9 mouse cellular contexts compared by ENCODE assay signal in the genomic region with DNA sequence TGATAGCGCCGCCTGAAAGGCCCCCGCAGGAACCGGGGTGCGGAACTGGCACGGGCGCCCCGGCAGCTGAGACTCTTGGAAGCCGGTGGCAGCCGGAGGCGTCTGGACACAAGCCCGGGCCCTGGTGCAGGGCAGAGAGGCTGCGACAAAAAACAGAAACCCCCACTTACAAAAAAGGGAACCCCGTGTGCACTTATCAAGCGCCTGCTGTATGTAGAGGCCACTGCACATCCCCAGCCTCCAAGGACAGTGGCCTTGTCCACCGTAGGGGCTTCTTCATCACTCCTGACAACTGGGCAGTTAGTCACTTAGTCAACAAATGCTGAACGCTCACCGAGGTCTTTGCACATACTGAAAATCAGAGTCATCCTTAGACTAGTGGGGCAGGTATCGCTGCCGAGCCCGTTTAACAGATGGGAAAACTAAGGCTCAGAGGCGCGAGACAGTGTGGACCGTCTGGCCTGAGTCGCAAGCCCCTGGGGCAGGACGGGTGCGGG. TPM values are rescaled to one million over a fixed set of nuclear protein-coding genes. Genes with fewer than 3 reads are reported as not detected.
A peak's percentile ranks its signal among the peaks of the same experiment; 100 is the strongest.
DNase-seq lines count a peak whose midpoint lies in the region; ATAC-seq and TF ChIP-seq lines count a peak whose summit lies in the region.
"Had no signal": no experiment of that assay in that cellular context is flagged by ENCODE, and none has a peak within 500 bp of the region (broad histone marks: within the 10 kb centered on the region; RNA-seq: fewer than 3 reads in every experiment).

No protein-coding gene starts in this region.

- H3K9me3 ChIP-seq in midbrain, embryonic 10.5 days (replicated peaks): peaks cover 13% of the 10 kb centered on the region
- no peaks in the 10 kb centered on the region for H3K9me3 ChIP-seq in midbrain, postnatal 0 days (ENCODE audit: low read length)
- no peaks in the 10 kb centered on the region for H3K9me3 ChIP-seq in hindbrain, embryonic 15.5 days
- no peaks in the 10 kb centered on the region for H3K9me3 ChIP-seq in midbrain, embryonic 15.5 days

- H3K4me2 ChIP-seq in midbrain, postnatal 0 days (ENCODE audit: low read depth, low read length, poor library complexity, severe bottlenecking): no peak overlapping the region
- H3K4me2 ChIP-seq in hindbrain, embryonic 15.5 days: peak overlapping the region; percentile 23; the same call in 1 of the 2 replicates
- H3K4me2 ChIP-seq in midbrain, embryonic 15.5 days: no peak overlapping the region

- 28% methylated on average over 27 of the region's 27 CpGs for WGBS in midbrain, embryonic 10.5 days
- 30% methylated on average over 27 of the region's 27 CpGs for WGBS in midbrain, postnatal 0 days
- 27% methylated on average over 27 of the region's 27 CpGs for WGBS in hindbrain, embryonic 15.5 days
- WGBS in midbrain, embryonic 15.5 days: 26% methylated on average over 27 of the region's 27 CpGs

- TF ChIP-seq CTCF in midbrain, postnatal 0 days (IDR thresholded peaks at IDR 0.05): no peak

- H3K4me1 ChIP-seq in midbrain, embryonic 10.5 days: peaks cover 64% of the 10 kb centered on the region
- peaks cover 3% of the 10 kb centered on the region; the same call in 1 of the 2 replicates for H3K4me1 ChIP-seq in midbrain, postnatal 0 days (ENCODE audit: insufficient read depth, low read length)
- H3K4me1 ChIP-seq in hindbrain, embryonic 15.5 days (replicated peaks): peaks cover 48% of the 10 kb centered on the region
- peaks cover 36% of the 10 kb centered on the region for H3K4me1 ChIP-seq in midbrain, embryonic 15.5 days

- H3K27me3 ChIP-seq in midbrain, embryonic 10.5 days (ENCODE audit: low read depth, poor library complexity, severe bottlenecking): peaks cover 85% of the 10 kb centered on the region
- peaks cover 23% of the 10 kb centered on the region for H3K27me3 ChIP-seq in midbrain, postnatal 0 days (ENCODE audit: insufficient read depth, low read length)
- peaks cover 31% of the 10 kb centered on the region for H3K27me3 ChIP-seq in hindbrain, embryonic 15.5 days
- H3K27me3 ChIP-seq in midbrain, embryonic 15.5 days (replicated peaks): peaks cover 28% of the 10 kb centered on the region

- H3K4me3 ChIP-seq in midbrain, embryonic 10.5 days: peak overlapping the region; percentile 42; the same call in 1 of the 2 replicates
- no peak overlapping the region for H3K4me3 ChIP-seq in midbrain, postnatal 0 days (ENCODE audit: low read depth, low read length)
- no peak overlapping the region for H3K4me3 ChIP-seq in hindbrain, embryonic 15.5 days
- H3K4me3 ChIP-seq in midbrain, embryonic 15.5 days: no peak overlapping the region

- no peak overlapping the region for H3K9ac ChIP-seq in midbrain, postnatal 0 days (replicated peaks; ENCODE audit: low read length, poor library complexity, severe bottlenecking)
- H3K9ac ChIP-seq in hindbrain, embryonic 15.5 days: no peak overlapping the region
- H3K9ac ChIP-seq in midbrain, embryonic 15.5 days: no peak overlapping the region

- peak overlapping the region; percentile 60 for H3K27ac ChIP-seq in midbrain, embryonic 10.5 days (replicated peaks)
- H3K27ac ChIP-seq in midbrain, postnatal 0 days (ENCODE audit: low read depth, low read length): no peak overlapping the region
- peak overlapping the region; percentile 33 for H3K27ac ChIP-seq in hindbrain, embryonic 15.5 days (replicated peaks)
- H3K27ac ChIP-seq in midbrain, embryonic 15.5 days: peak overlapping the region; percentile 28; the same call in 1 of the 2 replicates

- H3K36me3 ChIP-seq in midbrain, embryonic 10.5 days: no peaks in the 10 kb centered on the region
- no peaks in the 10 kb centered on the region for H3K36me3 ChIP-seq in midbrain, postnatal 0 days (ENCODE audit: insufficient read depth, low read length)
- H3K36me3 ChIP-seq in hindbrain, embryonic 15.5 days: no peaks in the 10 kb centered on the region
- no peaks in the 10 kb centered on the region for H3K36me3 ChIP-seq in midbrain, embryonic 15.5 days (replicated peaks)

- peak; percentile 33 to 48 for DNase-seq in adrenal gland, postnatal 36 days
- DNase-seq in adrenal gland, postnatal 25 days: no peak
- DNase-seq in midbrain, embryonic 10.5 days (ENCODE audit: low spot score): no peak
- no peak for DNase-seq in midbrain, postnatal 0 days (ENCODE audit: low spot score)
- DNase-seq in thymus, adult 18-20 months: no peak

- ATAC-seq in midbrain, postnatal 0 days (ENCODE audit: low FRiP score): no peak
- ATAC-seq in hindbrain, embryonic 15.5 days (ENCODE audit: low FRiP score, low read depth): no peak
- no peak for ATAC-seq in midbrain, embryonic 15.5 days (replicated peaks)
- no peak for ATAC-seq in megakaryocyte progenitor cell, adult 5-6 weeks (replicated peaks; ENCODE audit: poor library complexity)

RNA-seq across cellular contexts. Expression of a gene that starts 1.7 kb away (rescaled TPM):
- not detected for total RNA-seq in adrenal gland, postnatal 36 days (2021)
- total RNA-seq in adrenal gland, postnatal 25 days (2021): not detected in 2 replicates
- polyA plus RNA-seq in midbrain, embryonic 10.5 days (2016; fragmentation: Nextera tagmentation; extraction: Ambion mirVana): not detected in 2 replicates
- total RNA-seq in midbrain, postnatal 0 days (2014; rRNA removed): not detected in 2 replicates
- polyA plus RNA-seq in midbrain, postnatal 0 days (2015; fragmentation: Nextera tagmentation; extraction: Ambion mirVana): not detected in 2 replicates
- 0.17 TPM in 1 of 2 replicates, not detected in the other for polyA plus RNA-seq in hindbrain, embryonic 15.5 days (2015; fragmentation: Nextera tagmentation; extraction: Ambion mirVana)
- not detected in 2 replicates for polyA plus RNA-seq in midbrain, embryonic 15.5 days (2015; fragmentation: Nextera tagmentation; extraction: Ambion mirVana)
- total RNA-seq in megakaryocyte progenitor cell, adult 5-6 weeks (2015): not detected in 2 replicates
- total RNA-seq in megakaryocyte progenitor cell, adult 5-6 weeks (2017): not detected in 2 replicates
- polyA plus RNA-seq: embryonic facial prominence, embryonic 11.5 days had no signal

RNA-seq across cellular contexts. Expression of a gene that starts 34.2 kb away (rescaled TPM):
- 100 to 1,000 TPM; 157 to 172 TPM for total RNA-seq in adrenal gland, postnatal 36 days (2021)
- 165 and 222 TPM in 2 replicates for total RNA-seq in adrenal gland, postnatal 25 days (2021)
- 89.7 and 131 TPM in 2 replicates for polyA plus RNA-seq in midbrain, embryonic 10.5 days (2016; fragmentation: Nextera tagmentation; extraction: Ambion mirVana)
- 716 and 795 TPM in 2 replicates for total RNA-seq in midbrain, postnatal 0 days (2014; rRNA removed)
- polyA plus RNA-seq in midbrain, postnatal 0 days (2015; fragmentation: Nextera tagmentation; extraction: Ambion mirVana): 208 and 225 TPM in 2 replicates
- polyA plus RNA-seq in hindbrain, embryonic 15.5 days (2015; fragmentation: Nextera tagmentation; extraction: Ambion mirVana): 277 and 302 TPM in 2 replicates
- polyA plus RNA-seq in midbrain, embryonic 15.5 days (2015; fragmentation: Nextera tagmentation; extraction: Ambion mirVana): 339 and 349 TPM in 2 replicates
- total RNA-seq in megakaryocyte progenitor cell, adult 5-6 weeks (2015): 35.9 and 39.7 TPM in 2 replicates
- total RNA-seq in megakaryocyte progenitor cell, adult 5-6 weeks (2017): 35.3 and 38.5 TPM in 2 replicates

RNA-seq across cellular contexts. Expression of a gene that starts 43.7 kb away (rescaled TPM):
- 1 to 10 TPM in 1 of 2 experiments, under 1 TPM in 1; 0.95 to 1.6 TPM for total RNA-seq in adrenal gland, postnatal 36 days (2021)
- total RNA-seq in adrenal gland, postnatal 25 days (2021): 0.76 and 1.1 TPM in 2 replicates
- polyA plus RNA-seq in midbrain, embryonic 10.5 days (2016; fragmentation: Nextera tagmentation; extraction: Ambion mirVana): 0.80 and 0.89 TPM in 2 replicates
- 0.22 TPM in 1 of 2 replicates, not detected in the other for total RNA-seq in midbrain, postnatal 0 days (2014; rRNA removed)
- 0.26 and 0.56 TPM in 2 replicates for polyA plus RNA-seq in midbrain, postnatal 0 days (2015; fragmentation: Nextera tagmentation; extraction: Ambion mirVana)
- 0.46 and 1.3 TPM in 2 replicates for polyA plus RNA-seq in hindbrain, embryonic 15.5 days (2015; fragmentation: Nextera tagmentation; extraction: Ambion mirVana)
- polyA plus RNA-seq in midbrain, embryonic 15.5 days (2015; fragmentation: Nextera tagmentation; extraction: Ambion mirVana): 1.4 and 2.0 TPM in 2 replicates
- 0.25 and 1.6 TPM in 2 replicates for total RNA-seq in megakaryocyte progenitor cell, adult 5-6 weeks (2015)
- 0.10 TPM in 1 of 2 replicates, not detected in the other for total RNA-seq in megakaryocyte progenitor cell, adult 5-6 weeks (2017)

Comparison
In these comparisons a context has a peak if more than half of its experiments do, and no peak if none do; other contexts are left out.
1. DNase-seq: peak in adrenal gland, postnatal 36 days (2 of 2); none in adrenal gland, postnatal 25 days (single experiment), midbrain, embryonic 10.5 days (single experiment), midbrain, postnatal 0 days (single experiment) and thymus, adult 18-20 months (0 of 2).